Mouse (Mus musculus): ENCODE data around the gene Eif3k.

DNA sequence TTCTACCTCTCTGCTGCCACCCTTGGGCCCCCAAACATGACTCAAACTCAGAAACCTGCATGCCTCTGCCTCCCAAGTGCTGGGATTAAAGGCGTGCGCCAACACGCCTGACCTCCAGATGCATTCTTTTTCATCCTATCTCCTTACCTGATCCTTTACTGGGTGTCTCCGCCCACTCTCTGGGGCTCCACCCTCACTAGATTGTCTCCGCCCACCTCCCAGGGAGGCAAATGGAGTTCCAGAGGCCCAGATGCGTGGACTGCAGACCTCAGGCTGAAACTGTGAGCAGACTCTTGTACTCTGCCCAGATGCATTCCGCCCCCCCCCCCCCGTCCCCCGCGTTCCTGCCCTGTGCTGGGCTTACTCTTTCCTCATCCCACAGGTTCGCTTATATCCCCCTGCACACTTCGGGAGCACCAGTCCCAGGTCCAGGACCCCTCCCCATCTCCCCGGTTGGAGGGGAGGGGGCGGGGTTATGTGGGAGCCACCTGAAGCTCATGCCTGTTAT, 9.2 kb upstream of the Eif3k start:
- TF ChIP-seq ZC3H11A (IDR thresholded peaks at IDR 0.05; ENCODE audit: borderline replicate concordance, low read depth, low read length) = no peak
- TF ChIP-seq HCFC1 (IDR thresholded peaks at IDR 0.05; ENCODE audit: borderline replicate concordance, insufficient read depth, low read length) = no peak

Data from ES-E14 (cell line).